Mouse (Mus musculus): ENCODE measurements around the gene Yod1. TPM values are rescaled to one million over a fixed set of nuclear protein-coding genes. Genes with fewer than 3 reads are reported as not detected.

Yod1 gene
- polyA plus RNA-seq, 1 experiment from 2014 or later = 12.0 TPM

DNA sequence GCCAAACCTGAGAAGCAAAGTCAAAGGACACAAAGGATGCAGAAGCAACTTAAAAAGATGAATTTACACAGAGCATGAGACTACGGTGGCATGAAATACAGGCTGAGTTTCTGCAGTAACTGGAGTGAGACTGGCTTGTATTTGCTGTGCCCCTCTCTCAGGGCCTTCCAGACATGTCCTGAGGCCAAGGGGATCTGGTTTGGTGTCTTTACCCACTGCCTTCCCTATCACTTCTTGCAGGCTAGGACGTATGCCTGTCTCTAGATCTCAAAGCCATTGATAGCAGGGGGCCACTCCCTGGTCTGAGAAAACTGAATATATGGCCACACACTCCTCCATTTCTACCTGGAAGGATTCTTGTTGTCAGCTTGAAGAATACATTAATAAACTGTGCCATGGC lies 27.1 kb downstream of the Yod1 start:
- Histone ChIP-seq H3K4me3 (ENCODE audit: low read depth, low read length) (no peak overlapping the region), H3K27me3 (ENCODE audit: control insufficient read depth, insufficient read depth, low read length) (no peaks in the 10 kb centered on the region), H3K9ac (replicated peaks; ENCODE audit: low read depth, low read length) (no peak overlapping the region), H3K36me3 (ENCODE audit: control insufficient read depth, insufficient read depth, low read length) (no peaks in the 10 kb centered on the region), H3K4me1 (ENCODE audit: control insufficient read depth, insufficient read depth, low read length) (0 out of 2 replicates have a peak, but pooled peaks cover 11% of the 10 kb centered on the region), H3K4me2 (replicated peaks; ENCODE audit: low read depth, low read length) (no peak overlapping the region), H3K9me3 (ENCODE audit: control insufficient read depth, low read depth, low read length) (no peaks in the 10 kb centered on the region), H3K27ac (ENCODE audit: low read length) (no peak overlapping the region)
- 64% methylated on average over 2 of the region's 2 CpGs for WGBS
- ATAC-seq (ENCODE audit: insufficient number of reproducible peaks, insufficient read depth, low FRiP score, low read depth) = no peak

- ATAC-seq (ENCODE audit: insufficient number of reproducible peaks, insufficient read depth, low FRiP score, low read depth) = no peak
- Histone ChIP-seq H3K4me2 (replicated peaks; ENCODE audit: low read depth, low read length) (no peak overlapping the region), H3K4me3 (ENCODE audit: low read depth, low read length) (no peak overlapping the region), H3K4me1 (ENCODE audit: control insufficient read depth, insufficient read depth, low read length) (0 out of 2 replicates have a peak, but pooled peaks cover 10% of the 10 kb centered on the region), H3K36me3 (ENCODE audit: control insufficient read depth, insufficient read depth, low read length) (no peaks in the 10 kb centered on the region), H3K9ac (replicated peaks; ENCODE audit: low read depth, low read length) (no peak overlapping the region), H3K9me3 (ENCODE audit: control insufficient read depth, low read depth, low read length) (no peaks in the 10 kb centered on the region), H3K27ac (ENCODE audit: low read length) (no peak overlapping the region), H3K27me3 (ENCODE audit: control insufficient read depth, insufficient read depth, low read length) (no peaks in the 10 kb centered on the region)
- WGBS = 88% methylated on average over 5 of the region's 5 CpGs
Measured at GRCm38 (mm10) chr1:130744961-130745360, 27.8 kb downstream of the Yod1 start.

DNA sequence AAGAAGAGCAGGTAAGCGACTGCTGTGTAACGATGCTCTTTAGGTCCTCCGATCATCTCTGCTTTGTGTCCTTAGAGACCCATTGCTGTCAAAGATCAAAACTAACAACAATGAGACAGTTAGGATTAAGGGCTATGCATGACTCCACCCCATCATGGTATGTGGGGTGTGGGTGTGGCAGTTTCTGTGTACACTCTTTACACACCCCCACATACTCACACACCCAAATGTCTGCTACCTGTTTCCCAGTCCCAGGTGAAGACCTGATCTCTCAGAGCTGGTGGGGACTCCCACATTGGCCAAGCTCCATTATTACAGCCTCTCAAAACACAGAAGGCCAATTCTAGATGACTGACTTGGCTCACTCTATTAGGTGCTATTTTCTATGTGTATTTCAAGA lies 28.5 kb downstream of the Yod1 start:
- Histone ChIP-seq H3K9me3 (ENCODE audit: control insufficient read depth, low read depth, low read length) (no peaks in the 10 kb centered on the region), H3K4me2 (replicated peaks; ENCODE audit: low read depth, low read length) (no peak overlapping the region), H3K4me3 (ENCODE audit: low read depth, low read length) (no peak overlapping the region), H3K4me1 (ENCODE audit: control insufficient read depth, insufficient read depth, low read length) (0 out of 2 replicates have a peak, but pooled peaks cover 6% of the 10 kb centered on the region), H3K27ac (ENCODE audit: low read length) (no peak overlapping the region), H3K36me3 (ENCODE audit: control insufficient read depth, insufficient read depth, low read length) (no peaks in the 10 kb centered on the region), H3K27me3 (ENCODE audit: control insufficient read depth, insufficient read depth, low read length) (no peaks in the 10 kb centered on the region), H3K9ac (replicated peaks; ENCODE audit: low read depth, low read length) (no peak overlapping the region)
- no peak for ATAC-seq (ENCODE audit: insufficient number of reproducible peaks, insufficient read depth, low FRiP score, low read depth)
- 85% methylated on average over 3 of the region's 3 CpGs for WGBS

GRCm38 (mm10) chr1:130746819-130747218 lies 29.7 kb downstream of the Yod1 start:
- Histone ChIP-seq H3K36me3 (ENCODE audit: control insufficient read depth, insufficient read depth, low read length) (no peaks in the 10 kb centered on the region), H3K9me3 (ENCODE audit: control insufficient read depth, low read depth, low read length) (no peaks in the 10 kb centered on the region), H3K4me1 (ENCODE audit: control insufficient read depth, insufficient read depth, low read length) (no peaks in the 10 kb centered on the region), H3K9ac (replicated peaks; ENCODE audit: low read depth, low read length) (no peak overlapping the region), H3K27ac (ENCODE audit: low read length) (no peak overlapping the region), H3K4me3 (ENCODE audit: low read depth, low read length) (no peak overlapping the region), H3K27me3 (ENCODE audit: control insufficient read depth, insufficient read depth, low read length) (no peaks in the 10 kb centered on the region), H3K4me2 (replicated peaks; ENCODE audit: low read depth, low read length) (no peak overlapping the region)
- ATAC-seq (ENCODE audit: insufficient number of reproducible peaks, insufficient read depth, low FRiP score, low read depth) = no peak
- WGBS = 82% methylated on average over 3 of the region's 3 CpGs

- no peak overlapping the region for H3K4me3 ChIP-seq (ENCODE audit: low read depth, low read length)
- H3K27me3 ChIP-seq (ENCODE audit: control insufficient read depth, insufficient read depth, low read length) = no peaks in the 10 kb centered on the region
- no peaks in the 10 kb centered on the region for H3K36me3 ChIP-seq (ENCODE audit: control insufficient read depth, insufficient read depth, low read length)
- H3K9ac ChIP-seq (replicated peaks; ENCODE audit: low read depth, low read length) = no peak overlapping the region
- no peak overlapping the region for H3K4me2 ChIP-seq (replicated peaks; ENCODE audit: low read depth, low read length)
- no peaks in the 10 kb centered on the region for H3K4me1 ChIP-seq (ENCODE audit: control insufficient read depth, insufficient read depth, low read length)
- H3K27ac ChIP-seq (ENCODE audit: low read length) = no peak overlapping the region
- WGBS = 57% methylated on average over 9 of the region's 9 CpGs
- H3K9me3 ChIP-seq (ENCODE audit: control insufficient read depth, low read depth, low read length) = no peaks in the 10 kb centered on the region
- ATAC-seq (ENCODE audit: insufficient number of reproducible peaks, insufficient read depth, low FRiP score, low read depth) = no peak
Measured at GRCm38 (mm10) chr1:130759689-130760088, 42.6 kb downstream of the Yod1 start.

DNA sequence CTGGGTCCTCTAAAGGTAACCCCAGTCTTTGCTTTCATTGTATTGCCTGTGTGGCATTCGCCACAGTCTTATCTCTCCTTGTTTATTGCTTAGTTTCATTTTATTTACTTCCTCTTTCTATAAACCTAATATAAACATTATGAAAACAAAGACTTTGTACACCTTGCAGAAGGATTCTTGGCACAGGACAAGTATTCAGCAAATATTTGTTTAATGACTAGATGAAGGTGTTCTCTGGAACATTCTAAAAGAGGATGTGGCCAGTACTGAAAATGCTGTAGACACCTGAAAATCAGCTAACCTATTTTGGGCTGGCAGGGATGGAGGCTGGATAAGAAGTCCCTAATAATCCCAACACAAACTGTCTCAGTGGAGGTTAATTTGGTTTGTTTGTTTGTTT lies 44.5 kb downstream of the Yod1 start:
- no peak for ATAC-seq (ENCODE audit: insufficient number of reproducible peaks, insufficient read depth, low FRiP score, low read depth)
- no peak overlapping the region for H3K9ac ChIP-seq (replicated peaks; ENCODE audit: low read depth, low read length)
- H3K4me1 ChIP-seq (ENCODE audit: control insufficient read depth, insufficient read depth, low read length) = no peaks in the 10 kb centered on the region
- no peaks in the 10 kb centered on the region for H3K27me3 ChIP-seq (ENCODE audit: control insufficient read depth, insufficient read depth, low read length)
- H3K27ac ChIP-seq (ENCODE audit: low read length) = no peak overlapping the region
- WGBS = 65% methylated on average over 1 of the region's 1 CpGs
- H3K9me3 ChIP-seq (ENCODE audit: control insufficient read depth, low read depth, low read length) = no peaks in the 10 kb centered on the region
- H3K4me2 ChIP-seq (replicated peaks; ENCODE audit: low read depth, low read length) = no peak overlapping the region
- no peak overlapping the region for H3K4me3 ChIP-seq (ENCODE audit: low read depth, low read length)
- H3K36me3 ChIP-seq (ENCODE audit: control insufficient read depth, insufficient read depth, low read length) = no peaks in the 10 kb centered on the region

DNA sequence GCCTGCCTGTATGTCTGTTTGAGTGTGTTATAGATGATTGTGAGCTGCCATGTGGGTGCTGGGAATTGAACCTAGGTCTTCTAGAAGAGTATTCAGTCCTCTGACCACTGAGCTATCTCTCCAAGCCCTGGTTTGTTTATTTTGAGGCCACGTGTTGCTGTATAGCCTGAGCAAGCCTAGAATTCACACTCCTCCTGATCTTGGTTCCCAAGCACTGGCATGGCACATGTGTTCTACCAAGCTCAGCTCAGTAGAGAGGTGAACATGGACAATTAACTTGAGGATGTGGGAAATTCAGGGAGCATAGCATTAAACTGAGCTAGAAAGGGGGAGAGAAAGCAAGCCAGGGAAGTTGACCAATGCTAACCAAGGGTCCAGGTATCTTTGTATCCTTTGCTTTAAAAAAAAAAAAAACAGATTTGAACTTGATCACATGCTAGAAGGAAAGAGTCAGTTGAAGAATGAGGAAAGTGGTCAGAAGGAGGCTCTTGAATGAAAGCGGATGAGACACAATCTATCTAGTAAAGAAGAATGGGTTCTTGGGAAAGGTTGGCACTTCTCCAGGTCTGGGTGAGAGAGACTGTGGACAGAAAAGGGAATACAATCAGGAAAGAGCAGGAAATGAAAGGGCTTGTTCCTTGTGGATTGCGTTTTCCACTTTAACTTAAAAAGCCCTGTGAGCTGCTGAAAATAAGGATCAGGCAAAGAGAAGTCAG lies 45.1 kb downstream of the Yod1 start:
- Histone ChIP-seq H3K9me3 (ENCODE audit: control insufficient read depth, low read depth, low read length) (no peaks in the 10 kb centered on the region), H3K9ac (replicated peaks; ENCODE audit: low read depth, low read length) (no peak overlapping the region), H3K4me1 (ENCODE audit: control insufficient read depth, insufficient read depth, low read length) (no peaks in the 10 kb centered on the region), H3K36me3 (ENCODE audit: control insufficient read depth, insufficient read depth, low read length) (no peaks in the 10 kb centered on the region), H3K4me2 (replicated peaks; ENCODE audit: low read depth, low read length) (no peak overlapping the region), H3K4me3 (ENCODE audit: low read depth, low read length) (no peak overlapping the region), H3K27me3 (ENCODE audit: control insufficient read depth, insufficient read depth, low read length) (no peaks in the 10 kb centered on the region), H3K27ac (ENCODE audit: low read length) (no peak overlapping the region)
- 66% methylated on average over 3 of the region's 3 CpGs for WGBS
- no peak for ATAC-seq (ENCODE audit: insufficient number of reproducible peaks, insufficient read depth, low FRiP score, low read depth)

DNA sequence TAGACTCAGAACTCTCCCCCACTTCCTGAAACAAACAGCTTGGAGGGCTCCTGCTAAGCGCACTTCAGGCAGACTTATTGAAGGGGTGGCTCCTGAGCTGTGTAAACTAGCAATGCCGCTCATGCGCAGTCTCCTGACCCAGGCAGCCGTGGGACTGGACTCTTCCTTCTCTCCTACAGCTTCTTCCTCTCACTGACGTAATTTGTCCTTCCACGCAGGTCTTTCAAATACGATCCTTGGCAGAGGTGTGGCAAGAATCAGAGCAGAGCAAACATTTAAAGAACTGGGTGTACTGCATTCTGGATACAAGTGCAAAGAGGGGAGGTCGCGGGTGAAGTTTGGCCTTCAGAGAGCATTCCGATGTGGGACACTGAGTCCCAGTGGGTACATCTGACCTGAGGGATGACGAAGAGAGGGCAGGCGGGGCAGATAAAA lies 46.9 kb downstream of the Yod1 start:
- no peaks in the 10 kb centered on the region for H3K9me3 ChIP-seq (ENCODE audit: control insufficient read depth, low read depth, low read length)
- H3K36me3 ChIP-seq (ENCODE audit: control insufficient read depth, insufficient read depth, low read length) = no peaks in the 10 kb centered on the region
- H3K4me1 ChIP-seq (ENCODE audit: control insufficient read depth, insufficient read depth, low read length) = no peaks in the 10 kb centered on the region
- 64% methylated on average over 12 of the region's 12 CpGs for WGBS
- H3K9ac ChIP-seq (replicated peaks; ENCODE audit: low read depth, low read length) = no peak overlapping the region
- H3K27me3 ChIP-seq (ENCODE audit: control insufficient read depth, insufficient read depth, low read length) = no peaks in the 10 kb centered on the region
- no peak overlapping the region for H3K4me3 ChIP-seq (ENCODE audit: low read depth, low read length)
- peak overlapping the region; percentile 56; the same call in 1 of the 2 replicates for H3K27ac ChIP-seq (ENCODE audit: low read length)
- peak; percentile 92 for ATAC-seq (ENCODE audit: insufficient number of reproducible peaks, insufficient read depth, low FRiP score, low read depth)
- H3K4me2 ChIP-seq (replicated peaks; ENCODE audit: low read depth, low read length) = no peak overlapping the region

DNA sequence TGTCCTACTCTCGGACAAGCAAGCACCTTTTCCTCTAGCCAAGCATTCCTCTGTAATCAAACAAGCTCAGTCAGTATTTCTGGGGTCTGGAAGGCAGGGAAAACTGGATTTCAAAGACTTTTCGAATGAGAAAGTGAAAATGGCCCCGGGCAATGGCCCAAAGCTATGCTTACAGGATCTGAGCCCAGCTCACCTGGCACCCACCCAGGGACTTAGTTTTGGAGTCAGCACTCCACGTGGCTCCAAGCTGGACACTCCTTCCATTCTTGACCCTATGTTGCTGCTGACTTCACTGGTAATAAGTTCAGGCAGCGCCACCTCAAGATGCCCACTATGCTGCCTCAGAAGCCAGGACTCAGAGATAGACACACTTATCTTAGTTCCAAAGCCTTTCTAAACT lies 49.9 kb downstream of the Yod1 start:
- H3K27me3 ChIP-seq (ENCODE audit: control insufficient read depth, insufficient read depth, low read length) = no peaks in the 10 kb centered on the region
- no peak overlapping the region for H3K4me3 ChIP-seq (ENCODE audit: low read depth, low read length)
- peaks cover 3% of the 10 kb centered on the region; the same call in 1 of the 2 replicates for H3K4me1 ChIP-seq (ENCODE audit: control insufficient read depth, insufficient read depth, low read length)
- no peaks in the 10 kb centered on the region for H3K9me3 ChIP-seq (ENCODE audit: control insufficient read depth, low read depth, low read length)
- H3K4me2 ChIP-seq (replicated peaks; ENCODE audit: low read depth, low read length) = no peak overlapping the region
- ATAC-seq (ENCODE audit: insufficient number of reproducible peaks, insufficient read depth, low FRiP score, low read depth) = no peak
- H3K27ac ChIP-seq (ENCODE audit: low read length) = no peak overlapping the region
- no peaks in the 10 kb centered on the region for H3K36me3 ChIP-seq (ENCODE audit: control insufficient read depth, insufficient read depth, low read length)
- no peak overlapping the region for H3K9ac ChIP-seq (replicated peaks; ENCODE audit: low read depth, low read length)
- WGBS = 82% methylated on average over 5 of the region's 5 CpGs

All from stomach, embryonic 14.5 days (tissue).